Mouse (Mus musculus) heart, embryonic 14.5 days (tissue): ENCODE data around the gene Catsper3. TPM values are rescaled to one million over a fixed set of nuclear protein-coding genes. Genes with fewer than 3 reads are reported as not detected.

Source experiments
- ATAC-seq: fragments of 200-750 bp; cut with Nextera tagmentation; 2 replicates; pipeline ENCODE4 v1.8.0; 2017; ENCODE audit warnings: low read depth, moderate TSS enrichment; ENCODE audit not compliant: insufficient number of reproducible peaks, insufficient read depth, low FRiP score
- H3K27ac ChIP-seq, 2 experiments: fragments of 200-500 bp in 1 of 2; fragments of 300-500 bp in 1 of 2; sonication (generic) in 1 of 2; replicated peaks in 1 of 2; 2 replicates each; pipeline ENCODE4 v1.5.1; 2012 to 2014; ENCODE audit warnings: low read depth in 2 of 2, low read length in 2 of 2, control low read depth in 1 of 2, mild to moderate bottlenecking in 1 of 2, mixed read lengths in 1 of 2; ENCODE audit not compliant: control insufficient read depth in 1 of 2, insufficient read depth in 1 of 2
- H3K27me3 ChIP-seq: fragments of 300-500 bp; sonication (generic); 2 replicates; pipeline ENCODE4 v1.6.1; 2014; ENCODE audit warnings: mild to moderate bottlenecking, low read length, control low read depth; ENCODE audit not compliant: control insufficient read depth, insufficient read depth
- H3K36me3 ChIP-seq: fragments of 300-500 bp; sonication (generic); 2 replicates; pipeline ENCODE4 v1.6.1; 2014; ENCODE audit warnings: mild to moderate bottlenecking, control low read depth, low read length, mixed read lengths; ENCODE audit not compliant: control insufficient read depth, insufficient read depth
- H3K4me1 ChIP-seq, 2 experiments: fragments of 200-500 bp in 1 of 2; fragments of 300-500 bp in 1 of 2; sonication (generic) in 1 of 2; 2 replicates each; pipeline ENCODE4 v1.6.1; 2012 to 2014; ENCODE audit warnings: low read length in 2 of 2, control low read depth in 1 of 2, mixed read lengths in 1 of 2; ENCODE audit not compliant: control insufficient read depth in 2 of 2, insufficient read depth in 2 of 2
- H3K4me2 ChIP-seq: fragments of 300-500 bp; sonication (generic); 2 replicates; pipeline ENCODE4 v1.6.1; 2014; ENCODE audit warnings: mild to moderate bottlenecking, low read length
- H3K4me3 ChIP-seq, 2 experiments: fragments of 200-500 bp in 1 of 2; fragments of 300-500 bp in 1 of 2; sonication (generic) in 1 of 2; 2 replicates each; pipeline ENCODE4 v1.5.1; 2012 to 2014; ENCODE audit warnings: low read length in 2 of 2, mild to moderate bottlenecking in 2 of 2, control low read depth in 1 of 2, low read depth in 1 of 2, moderate library complexity in 1 of 2; ENCODE audit not compliant: control insufficient read depth in 1 of 2, insufficient read depth in 1 of 2
- H3K9ac ChIP-seq: fragments of 300-500 bp; sonication (generic); 2 replicates; pipeline ENCODE4 v1.6.1; 2014; ENCODE audit warnings: mild to moderate bottlenecking, low read length
- H3K9me3 ChIP-seq: fragments of 300-500 bp; sonication (generic); 2 replicates; pipeline ENCODE4 v1.6.1; 2016; ENCODE audit warnings: low read length, control low read depth; ENCODE audit not compliant: control insufficient read depth
- WGBS: fragments of 180-500 bp; shearing (Covaris S2); extraction: QIAGEN DNeasy Blood & Tissue Kit; methylation state at CpG from one replicate; pipeline ENCODE4 v1.1.7; 2014; 5-methylcytosine and 5-hydroxymethylcytosine counted together
- polyA plus RNA-seq: library from polyadenylated mRNA; unstranded; fragments of >200 nt; fragmentation: Nextera tagmentation; extraction: Ambion mirVana; gene quantifications from 2 replicates; pipeline ENCODE4 v1.2.1, GENCODE M21; 2014

Catsper3 gene
- polyA plus RNA-seq, 1 experiment from 2014 or later = not detected

DNA sequence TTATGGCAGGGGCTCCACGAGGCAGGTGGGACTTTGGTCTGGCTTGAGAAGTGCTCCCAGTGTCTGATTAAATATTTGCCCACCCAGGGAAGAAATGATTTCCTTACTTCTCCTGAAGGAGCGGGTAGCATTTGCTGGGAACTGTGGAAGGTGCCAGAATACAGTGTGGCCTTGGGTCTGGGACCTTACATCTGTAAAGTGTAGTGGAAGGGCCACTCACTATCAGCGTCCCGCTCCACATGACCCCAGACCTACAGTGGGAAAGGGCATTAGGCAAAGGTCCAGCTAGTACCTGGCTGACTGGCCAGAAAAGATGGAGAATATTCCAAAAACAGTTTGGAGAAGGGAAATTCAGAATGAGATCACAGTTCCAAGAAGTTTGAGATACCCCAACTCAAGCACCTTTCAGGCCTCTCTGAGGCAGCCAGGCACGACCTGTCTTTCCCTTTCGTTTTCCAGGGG, 43.3 kb downstream of the Catsper3 start:
- no peak for ATAC-seq
- Histone ChIP-seq H3K4me3 (peak overlapping the region in 1 of 2 experiments; percentile 6; a peak in 1 of 4 replicates), H3K27ac (no peak overlapping the region), H3K4me2 (no peak overlapping the region), H3K27me3 (peaks cover 90% of the 10 kb centered on the region), H3K9me3 (no peaks in the 10 kb centered on the region), H3K4me1 (peaks cover 3 to 22% of the 10 kb centered on the region in 2 experiments; a peak in 3 of 4 replicates), H3K36me3 (no peaks in the 10 kb centered on the region), H3K9ac (no peak overlapping the region)
- WGBS = 3% methylated on average over 6 of the region's 6 CpGs

DNA sequence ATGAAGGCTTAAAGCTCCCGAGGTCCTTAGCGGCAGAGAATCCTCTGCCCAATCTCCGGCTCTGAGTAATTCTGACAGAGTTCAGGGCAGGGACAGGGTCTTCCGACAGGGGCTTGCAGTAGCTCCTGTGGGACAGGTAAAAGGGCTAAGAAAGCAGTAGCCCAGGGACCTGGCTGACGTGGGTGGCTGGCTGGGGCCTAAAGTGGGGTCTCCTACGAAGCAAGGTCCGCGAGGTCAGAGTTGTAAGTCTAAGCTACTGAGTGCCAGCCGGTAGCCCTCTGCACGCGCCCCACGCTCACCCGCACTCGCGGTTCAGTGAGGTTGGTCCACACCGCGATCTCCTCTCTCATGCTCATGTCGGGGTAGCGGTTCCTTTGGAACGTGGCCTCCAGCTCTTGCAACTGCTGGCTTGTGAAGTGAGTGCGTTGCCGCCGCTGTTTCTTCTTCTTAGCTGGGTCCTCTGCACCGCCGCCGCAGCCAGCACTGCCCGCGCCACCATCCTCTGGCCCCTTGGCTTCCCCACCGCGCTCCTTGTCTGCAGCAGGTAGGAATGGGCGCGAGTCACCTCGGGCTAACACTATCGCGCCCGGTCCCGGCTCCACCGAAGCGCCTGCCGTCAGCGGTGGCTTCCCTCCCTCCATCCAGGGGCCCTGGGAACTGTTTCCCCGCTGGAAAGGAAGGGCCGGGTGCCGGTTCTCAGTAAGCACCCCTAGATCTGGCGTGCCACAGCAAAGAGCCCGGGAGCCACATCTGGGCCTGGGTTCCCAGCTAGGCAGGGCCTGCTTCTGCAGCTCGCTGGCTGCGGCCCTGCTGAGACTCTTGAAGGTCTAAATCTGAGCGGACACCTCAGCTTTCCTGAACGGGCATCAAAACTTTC, 44.0 kb downstream of the Catsper3 start:
- Histone ChIP-seq H3K27me3 (peaks cover 90% of the 10 kb centered on the region), H3K9me3 (no peaks in the 10 kb centered on the region), H3K4me2 (0 out of 2 replicates have a peak overlapping the region, but pooled peaks have one; percentile 3), H3K4me1 (peaks cover 3 to 22% of the 10 kb centered on the region in 2 experiments; a peak in 3 of 4 replicates), H3K9ac (no peak overlapping the region), H3K36me3 (no peaks in the 10 kb centered on the region), H3K4me3 (peak overlapping the region in 1 of 2 experiments; percentile 6; a peak in 1 of 4 replicates), H3K27ac (no peak overlapping the region)
- 1% methylated on average over 50 of the region's 50 CpGs for WGBS
- ATAC-seq = no peak

- H3K27me3 ChIP-seq = peaks cover 90% of the 10 kb centered on the region
- 0 out of 4 replicates have a peak overlapping the region, but pooled peaks of 1 of the 2 experiments have one; percentile 6 for H3K4me3 ChIP-seq
- ATAC-seq = no peak
- WGBS = 7% methylated on average over 12 of the region's 12 CpGs
- peaks cover 3 to 22% of the 10 kb centered on the region in 2 experiments; a peak in 3 of 4 replicates for H3K4me1 ChIP-seq
- H3K9ac ChIP-seq = no peak overlapping the region
- H3K27ac ChIP-seq = no peak overlapping the region
- H3K9me3 ChIP-seq = no peaks in the 10 kb centered on the region
- no peak overlapping the region for H3K4me2 ChIP-seq
- H3K36me3 ChIP-seq = no peaks in the 10 kb centered on the region
Observed at GRCm38 (mm10) chr13:55829018-55829655, 44.8 kb downstream of the Catsper3 start.

DNA sequence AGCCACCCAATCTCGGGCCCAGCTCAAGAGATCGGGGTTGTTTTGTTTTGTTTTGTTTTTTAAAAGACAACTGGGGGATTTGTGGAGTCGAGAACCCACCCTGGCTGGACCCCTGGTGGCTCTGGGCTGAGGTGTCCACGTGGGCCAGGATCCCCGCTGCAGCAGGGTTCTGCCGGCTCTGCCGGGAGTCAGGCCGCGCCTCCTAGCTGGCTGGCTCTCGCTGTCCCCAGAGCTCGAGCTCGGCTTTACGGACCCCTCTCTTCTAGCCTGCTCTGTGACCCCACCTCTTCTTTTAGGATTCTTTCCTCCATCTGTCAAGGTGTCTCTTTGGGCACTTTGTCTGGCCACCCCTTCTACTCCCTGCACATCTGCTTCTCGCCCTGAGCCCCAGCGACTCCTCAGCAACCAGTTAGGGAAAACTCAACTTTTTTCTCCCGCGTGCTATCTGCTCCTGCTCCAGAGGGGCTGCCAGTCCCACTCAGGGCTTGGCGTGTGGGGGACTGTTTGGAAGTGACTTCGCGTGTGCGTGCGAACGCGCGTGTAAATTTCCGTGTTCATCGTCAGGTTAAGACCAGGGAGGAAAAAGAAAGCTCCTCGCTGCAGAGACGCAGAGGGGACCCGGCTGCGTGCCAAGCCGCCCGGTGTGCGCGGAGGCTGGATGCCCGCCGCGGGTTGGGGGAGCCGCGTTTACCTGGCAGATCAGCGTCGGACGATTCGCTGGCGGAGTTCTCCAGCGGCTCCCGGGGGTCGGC, 45.9 kb downstream of the Catsper3 start:
- peak overlapping the region; percentile 30; the same call in 1 of the 2 replicates for H3K9ac ChIP-seq
- no peaks in the 10 kb centered on the region for H3K9me3 ChIP-seq
- no peak overlapping the region for H3K27ac ChIP-seq
- peaks cover 3 to 21% of the 10 kb centered on the region in 2 experiments; a peak in 3 of 4 replicates for H3K4me1 ChIP-seq
- peak overlapping the region; percentile 58 for H3K4me2 ChIP-seq
- no peaks in the 10 kb centered on the region for H3K36me3 ChIP-seq
- no peak for ATAC-seq
- H3K4me3 ChIP-seq = peak overlapping the region; percentile 20 to 31
- peaks cover 90% of the 10 kb centered on the region for H3K27me3 ChIP-seq
- WGBS = under 1% methylated on average over 47 of the region's 48 CpGs

GRCm38 (mm10) chr13:55830833-55831721, 46.7 kb downstream of the Catsper3 start:
- H3K9me3 ChIP-seq = no peaks in the 10 kb centered on the region
- peak overlapping the region; percentile 58 for H3K4me2 ChIP-seq
- H3K36me3 ChIP-seq = no peaks in the 10 kb centered on the region
- H3K27ac ChIP-seq = no peak overlapping the region
- no peak for ATAC-seq
- peak overlapping the region; percentile 20 to 31; a peak in 2 of 4 replicates for H3K4me3 ChIP-seq
- H3K9ac ChIP-seq = peak overlapping the region; percentile 30; the same call in 1 of the 2 replicates
- H3K27me3 ChIP-seq = peaks cover 90% of the 10 kb centered on the region
- 0% methylated on average over 61 of the region's 82 CpGs for WGBS
- peaks cover 5 to 21% of the 10 kb centered on the region in 2 experiments; a peak in 3 of 4 replicates for H3K4me1 ChIP-seq

DNA sequence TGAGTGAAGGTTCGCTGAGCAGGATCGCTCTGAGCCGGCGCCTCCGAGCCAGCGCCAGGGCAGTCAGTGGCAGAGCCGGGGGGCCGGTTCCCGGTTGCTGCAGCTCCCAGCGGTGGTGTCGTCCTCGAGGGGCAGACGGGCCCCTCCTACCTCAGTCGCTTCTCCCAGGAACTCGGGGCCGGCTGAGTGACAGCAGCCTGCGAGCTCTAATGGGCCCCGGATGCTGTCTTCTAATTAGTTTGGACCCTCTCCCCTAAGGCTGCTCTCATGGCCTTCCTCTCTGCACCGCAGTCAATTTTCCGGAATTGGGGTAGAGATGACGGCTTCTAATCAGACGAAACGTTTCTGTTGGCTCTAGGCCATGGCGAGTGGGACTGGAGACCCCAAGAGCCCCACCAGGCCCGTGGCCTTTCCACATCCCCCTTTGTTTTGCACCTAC, 47.4 kb downstream of the Catsper3 start:
- peaks cover 86% of the 10 kb centered on the region for H3K27me3 ChIP-seq
- H3K27ac ChIP-seq = no peak overlapping the region
- no peaks in the 10 kb centered on the region for H3K9me3 ChIP-seq
- no peak overlapping the region for H3K9ac ChIP-seq
- ATAC-seq = no peak
- peak overlapping the region in 1 of 2 experiments; percentile 31; a peak in 2 of 4 replicates for H3K4me3 ChIP-seq
- WGBS = 4% methylated on average over 25 of the region's 25 CpGs
- H3K4me2 ChIP-seq = peak overlapping the region; percentile 58
- no peaks in the 10 kb centered on the region for H3K36me3 ChIP-seq
- H3K4me1 ChIP-seq = peaks cover 5 to 21% of the 10 kb centered on the region in 2 experiments; a peak in 3 of 4 replicates
